Mouse (Mus musculus) MEL (cell line): ENCODE data around the gene Sirt3.

Experiments used
- BHLHE40 ChIP-seq: IDR thresholded peaks from 2 replicates; pipeline ENCODE4 v1.6.1; 2012; ENCODE audit warnings: low read depth, mild to moderate bottlenecking, inconsistent platforms, low read length, improper control_type of control experiment, borderline replicate concordance
- CTCF ChIP-seq, 3 experiments: IDR thresholded peaks in 2 of 3; conservative IDR thresholded peaks in 1 of 3; 2 replicates each; pipeline ENCODE4 v1.5.1; 2011 to 2012; ENCODE audit warnings: low read length in 3 of 3, low read depth in 2 of 3, mild to moderate bottlenecking in 2 of 3, improper control_type of control experiment in 1 of 3, inconsistent platforms in 1 of 3, mixed read lengths in 1 of 3, moderate library complexity in 1 of 3; ENCODE audit not compliant: control insufficient read depth in 1 of 3, insufficient read depth in 1 of 3, poor library complexity in 1 of 3, severe bottlenecking in 1 of 3
- ETS1 ChIP-seq: IDR thresholded peaks from 2 replicates; pipeline ENCODE4 v1.6.1; 2012; ENCODE audit warnings: low read depth, mild to moderate bottlenecking, inconsistent platforms, low read length, improper control_type of control experiment, moderate library complexity
- POLR2A ChIP-seq, 2 experiments: IDR thresholded peaks; 2 replicates each; pipeline ENCODE4 v1.6.1; 2011 to 2012; ENCODE audit warnings: low read length in 2 of 2, mild to moderate bottlenecking in 2 of 2, control low read depth in 1 of 2, improper control_type of control experiment in 1 of 2, low read depth in 1 of 2, moderate library complexity in 1 of 2; ENCODE audit not compliant: control insufficient read depth in 1 of 2, insufficient read depth in 1 of 2, poor library complexity in 1 of 2

DNA sequence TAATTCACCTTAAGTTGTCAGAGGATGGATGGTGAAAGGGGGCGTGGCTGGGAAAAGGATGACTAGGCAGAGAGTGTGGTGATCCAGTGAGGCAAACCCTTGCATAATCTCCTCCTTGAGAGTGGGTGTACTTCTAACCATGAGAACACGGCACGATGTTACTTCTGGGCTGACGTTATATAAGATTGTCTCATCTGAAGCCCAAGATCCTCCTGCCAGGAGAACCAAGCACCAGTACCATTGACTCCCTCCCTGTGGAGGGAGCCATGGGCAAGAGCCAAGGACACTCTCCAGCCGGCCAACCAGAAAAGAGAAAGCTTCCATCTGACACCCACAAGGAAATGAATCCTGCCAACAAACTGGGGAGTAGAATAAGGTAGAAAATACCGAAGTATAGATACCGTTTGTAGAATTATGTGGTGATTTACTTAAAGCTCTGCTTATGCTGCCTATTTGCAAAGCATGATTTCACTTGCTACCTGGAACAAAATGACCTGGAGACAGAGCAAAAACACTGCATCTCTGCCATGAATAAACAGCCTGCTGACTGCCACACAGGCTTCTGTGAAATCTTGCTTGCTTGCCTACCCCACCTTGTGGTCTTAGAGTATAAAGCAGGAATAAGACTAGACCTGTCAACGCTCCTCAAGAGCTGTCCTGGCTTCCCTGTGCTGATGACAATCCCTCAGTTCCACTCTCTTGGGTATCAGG lies 53.8 kb downstream of the Sirt3 start:
- TF ChIP-seq BHLHE40: no peak
- TF ChIP-seq POLR2A (IDR thresholded peaks at IDR 0.05; ENCODE audit: control insufficient read depth in 1 of 2, insufficient read depth in 1 of 2, low read depth in 1 of 2, low read length in 2 of 2, poor library complexity in 1 of 2): no peak
- TF ChIP-seq CTCF (IDR thresholded peaks at IDR 0.05 in 2 of 3, conservative IDR thresholded peaks at IDR 0.05 in 1 of 3; ENCODE audit: control insufficient read depth in 1 of 3, insufficient read depth in 1 of 3, low read depth in 2 of 3, low read length in 3 of 3, poor library complexity in 1 of 3, severe bottlenecking in 1 of 3): peak in 2 of 3 experiments; percentile 32 to 53; a peak in 3 of 6 replicates
- TF ChIP-seq ETS1: no peak
